Mouse (Mus musculus) adrenal gland, postnatal 36 days (tissue): ENCODE results near the gene Sart1. TPM values are rescaled to one million over a fixed set of nuclear protein-coding genes. Genes with fewer than 3 reads are reported as not detected.

Experiments
- DNase-seq, 2 experiments: peaks; one replicate each; pipeline ENCODE4 v3.0.0; 2021; ENCODE audit warnings: mixed read lengths in 1 of 2
- long read RNA-seq, 2 experiments: library from polyadenylated mRNA; stranded (forward); transcript quantifications; one replicate each; pipeline ENCODE4 v2.0.0; 2021; ENCODE audit warnings: borderline sequencing depth in 2 of 2
- total RNA-seq, 2 experiments: library from RNA; stranded (reverse); gene quantifications; 2 replicates each; pipeline ENCODE4 v1.2.3; 2021

Sart1 gene
- total RNA-seq: 10 to 100 TPM; 79.1 to 86.5 TPM
- long read RNA-seq, experiment 1, full-length matches to known transcripts: 131 of 160 reads
- long read RNA-seq, experiment 1, partial matches to known transcripts: 13 of 160 reads
- long read RNA-seq, experiment 1, other reads (novel, unspliced or antisense): 16 of 160 reads
- long read RNA-seq, experiment 2, full-length matches to known transcripts: 27 of 40 reads
- long read RNA-seq, experiment 2, partial matches to known transcripts: 9 of 40 reads
- long read RNA-seq, experiment 2, other reads (novel, unspliced or antisense): 4 of 40 reads

DNA sequence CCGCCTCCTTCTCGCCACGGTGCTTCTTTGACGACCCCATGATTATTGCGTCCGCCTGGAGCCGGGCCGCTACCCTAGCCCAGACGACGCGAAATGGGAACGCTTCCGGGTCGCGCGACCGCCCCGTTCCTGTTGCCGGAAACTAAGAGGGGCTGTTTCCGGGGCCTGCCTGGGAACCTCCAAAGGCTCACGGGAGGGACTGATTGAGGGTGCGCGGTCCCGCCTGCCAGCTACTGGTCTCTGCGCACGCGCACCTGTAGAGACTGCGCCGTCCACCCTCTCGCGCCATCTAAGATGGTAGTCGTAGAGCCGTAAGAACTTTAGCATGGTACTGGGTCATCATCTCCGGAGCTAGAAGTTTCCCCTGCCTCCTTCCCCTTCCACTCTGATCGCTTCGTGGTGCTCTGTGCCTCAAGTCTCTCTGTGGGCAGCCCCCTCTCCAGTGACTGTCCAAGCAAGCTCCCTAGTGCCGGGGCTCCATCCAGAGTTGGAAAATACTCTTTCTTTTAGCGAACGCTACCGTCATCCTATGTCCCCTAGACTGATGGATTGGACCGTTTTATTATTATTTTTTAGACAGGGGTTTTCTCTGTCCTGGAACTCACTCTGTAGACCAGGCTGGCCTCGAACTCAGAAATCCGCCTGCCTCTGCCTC is at the start of gene Sart1:
Sart1 (minus strand) TSS at position 116 of the 655 bp plus-strand sequence.
- DNase-seq: peak; percentile 97

- DNase-seq: no peak
These were observed 45.4 kb upstream of the Sart1 start for GRCm38 (mm10) chr19:5433951-5434350.

- DNase-seq: peak; percentile 64 to 78
These were observed 44.7 kb upstream of the Sart1 start for GRCm38 (mm10) chr19:5432992-5433852.

- peak; percentile 44 to 60 for DNase-seq
These were observed 43.5 kb upstream of the Sart1 start for GRCm38 (mm10) chr19:5431911-5432464.

DNA sequence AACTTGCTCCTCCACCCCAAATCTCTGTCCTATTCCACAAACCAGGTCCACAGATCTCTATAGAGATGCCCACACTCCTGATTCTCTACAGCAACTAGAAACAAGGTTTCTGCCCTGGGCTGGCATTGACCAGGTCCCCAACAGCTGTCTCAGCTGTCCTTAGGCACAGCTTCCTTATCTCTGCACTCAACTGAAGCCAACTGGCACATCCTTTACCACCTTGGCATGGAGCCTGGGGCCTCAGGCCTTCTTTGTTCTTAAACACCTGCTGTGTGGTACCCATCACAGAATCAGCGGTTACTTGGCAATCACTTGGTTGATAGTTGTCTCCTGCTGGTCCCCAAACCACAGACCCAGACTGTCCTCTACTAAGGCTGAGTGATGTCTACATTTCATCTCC is 41.9 kb upstream of the Sart1 start:
- DNase-seq: peak in 1 of 2 experiments; percentile 60

DNA sequence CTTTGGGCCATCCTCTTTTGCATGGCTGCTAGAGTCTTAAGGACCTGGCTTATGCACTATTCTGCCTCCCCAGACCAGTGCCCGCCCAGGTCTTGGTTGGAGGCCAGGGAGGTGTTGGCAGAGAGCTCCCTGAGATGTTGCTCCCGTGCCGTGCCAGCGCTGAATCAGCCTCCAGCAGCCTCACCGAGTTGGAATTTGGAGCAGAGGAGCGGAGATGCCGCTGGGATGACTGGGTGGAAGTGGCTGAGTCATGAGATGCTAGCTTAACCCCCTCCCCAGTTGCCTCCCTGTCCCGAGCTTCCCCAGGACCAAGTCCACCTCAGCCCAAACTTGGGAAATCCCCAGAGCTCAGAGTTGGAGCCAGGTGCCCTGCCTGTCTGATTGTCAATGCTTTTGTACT is 41.3 kb upstream of the Sart1 start:
- DNase-seq: peak; percentile 90 to 91

GRCm38 (mm10) chr19:5429219-5429618 is 40.7 kb upstream of the Sart1 start:
- no peak for DNase-seq

- peak in 1 of 2 experiments; percentile 56 for DNase-seq
These were observed 39.6 kb upstream of the Sart1 start for GRCm38 (mm10) chr19:5428083-5428482.

DNA sequence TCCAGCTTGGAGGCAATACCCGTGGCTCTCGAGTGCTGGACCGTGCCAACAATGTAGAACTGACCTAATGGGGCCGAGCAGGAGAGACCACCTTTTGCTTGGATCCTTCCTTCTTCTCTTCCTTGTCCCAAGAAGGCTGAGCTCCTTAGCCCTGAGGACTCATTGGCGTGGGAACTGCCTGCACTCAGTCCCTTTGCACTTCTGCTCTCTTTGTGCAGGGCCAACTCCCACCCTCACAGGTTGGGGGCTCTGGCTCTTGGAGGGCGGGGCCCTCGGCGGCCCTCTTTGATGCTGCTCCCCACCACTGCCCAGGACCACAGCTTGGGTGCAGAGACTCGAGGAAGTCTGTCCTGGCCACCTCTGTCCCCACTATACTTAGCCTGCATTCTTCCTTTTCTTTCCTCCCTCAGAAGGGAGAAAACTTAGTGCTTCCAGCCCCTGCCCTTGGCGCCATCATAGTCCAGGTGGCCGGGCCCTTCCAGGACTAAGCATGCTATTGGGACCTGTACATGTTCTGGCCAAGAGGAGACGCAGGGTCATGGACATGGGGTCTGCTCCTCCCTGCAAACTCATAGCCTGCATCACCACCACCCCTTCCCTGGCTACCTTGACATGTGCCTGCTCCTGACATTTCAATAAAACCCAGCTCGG is 38.3 kb upstream of the Sart1 start:
- no peak for DNase-seq

DNA sequence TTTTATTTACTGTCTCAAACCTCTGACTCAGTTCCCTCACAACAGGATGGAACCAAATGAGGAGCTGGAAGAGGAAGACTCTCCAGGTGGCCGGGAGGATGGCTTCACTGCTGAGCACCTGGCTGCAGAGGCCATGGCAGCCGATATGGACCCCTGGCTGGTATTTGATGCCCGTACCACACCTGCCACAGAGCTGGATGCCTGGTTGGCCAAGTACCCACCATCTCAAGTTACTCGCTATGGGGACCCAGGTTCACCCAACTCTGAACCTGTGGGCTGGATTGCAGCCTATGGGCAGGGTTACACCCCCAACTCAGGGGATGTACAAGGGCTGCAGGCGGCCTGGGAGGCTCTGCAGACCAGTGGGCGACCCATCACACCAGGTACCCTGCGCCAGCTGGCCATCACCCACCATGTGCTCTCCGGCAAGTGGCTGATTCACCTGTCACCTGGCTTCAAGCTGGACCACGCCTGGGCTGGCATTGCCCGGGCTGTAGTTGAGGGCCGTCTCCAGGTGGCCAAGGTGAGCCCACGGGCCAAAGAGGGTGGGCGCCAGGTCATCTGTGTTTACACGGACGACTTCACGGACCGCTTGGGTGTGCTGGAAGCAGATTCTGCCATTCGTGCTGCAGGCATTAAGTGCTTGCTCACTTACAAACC is 37.5 kb upstream of the Sart1 start:
- no peak for DNase-seq

DNA sequence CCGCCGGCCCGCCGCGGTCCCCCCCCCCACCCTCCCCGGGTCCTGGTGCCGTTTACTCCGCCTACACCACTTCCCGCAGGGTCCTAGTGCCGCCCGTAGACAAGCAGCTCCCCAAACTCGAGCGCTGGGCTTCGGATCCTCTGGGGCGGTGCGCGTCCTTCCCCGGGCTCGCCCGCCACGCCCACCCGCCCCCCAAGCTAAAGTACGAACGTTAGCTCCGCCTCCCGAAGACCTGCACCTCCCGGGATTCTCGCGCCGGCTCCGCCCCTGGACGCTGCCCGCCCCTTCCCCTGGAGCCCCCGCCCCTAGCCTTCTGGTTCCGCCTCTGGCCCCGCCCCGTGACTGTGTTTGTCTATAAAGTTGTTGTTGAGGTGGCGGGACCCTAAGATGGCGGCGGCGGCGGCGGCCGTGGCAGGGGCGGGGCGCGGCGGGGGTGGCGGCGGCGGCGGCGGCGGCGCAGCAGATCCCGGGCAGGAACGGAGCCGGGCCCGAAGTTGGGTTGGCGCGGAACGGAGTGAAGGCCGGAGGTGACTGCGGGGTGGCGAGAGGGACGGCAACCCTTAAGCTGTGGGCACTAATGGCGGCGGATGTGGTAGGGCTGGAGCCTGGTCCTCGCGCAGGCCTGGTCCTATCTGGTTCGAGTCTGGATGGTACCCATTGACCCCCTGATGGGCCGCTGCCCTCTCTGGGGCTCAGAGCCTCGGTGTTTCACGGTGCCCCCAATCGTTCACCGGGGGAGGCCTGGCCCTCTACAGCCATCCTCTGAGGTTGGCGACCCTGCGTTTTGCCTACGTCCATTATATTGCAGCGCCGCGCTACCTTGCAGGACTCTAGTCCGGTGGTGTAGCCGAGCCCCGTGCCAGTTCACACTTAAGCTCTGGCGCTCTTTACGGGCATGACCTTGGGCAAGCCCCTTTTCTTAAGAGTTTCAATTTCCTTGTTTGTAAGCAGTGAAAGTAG is 36.6 kb upstream of the Sart1 start, which contains the start of the genes Drap1 and AI837181:
Drap1 (minus strand) TSS at position 198 of the 960 bp plus-strand sequence.
AI837181 (plus strand) TSS at position 363 of the 960 bp plus-strand sequence.
- DNase-seq: peak; percentile 96

GRCm38 (mm10) chr19:5424092-5424781 is 35.7 kb upstream of the Sart1 start:
- DNase-seq: peak in 1 of 2 experiments; percentile 88

DNA sequence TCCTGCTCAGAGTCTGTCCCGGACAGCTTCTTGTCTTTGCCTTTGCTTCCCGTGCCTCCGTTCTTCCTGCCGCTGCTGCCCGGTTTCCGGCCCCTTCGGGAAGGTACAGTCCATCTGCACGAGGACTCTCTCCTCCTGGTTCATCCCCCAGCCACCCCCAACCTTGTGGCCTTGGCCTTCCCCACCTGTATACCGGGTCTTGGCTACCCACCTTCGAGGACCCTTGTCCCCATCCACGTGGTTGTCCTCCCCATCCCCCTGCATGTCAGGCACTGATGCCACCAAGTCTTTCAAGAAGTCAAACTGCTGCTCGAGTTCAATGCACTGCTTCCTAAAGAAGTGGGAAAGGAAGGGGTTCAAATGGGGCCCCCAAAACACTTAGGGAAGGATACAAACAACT is 35.1 kb upstream of the Sart1 start:
- DNase-seq: no peak

GRCm38 (mm10) chr19:5422895-5423443 is 34.5 kb upstream of the Sart1 start:
- no peak for DNase-seq

DNA sequence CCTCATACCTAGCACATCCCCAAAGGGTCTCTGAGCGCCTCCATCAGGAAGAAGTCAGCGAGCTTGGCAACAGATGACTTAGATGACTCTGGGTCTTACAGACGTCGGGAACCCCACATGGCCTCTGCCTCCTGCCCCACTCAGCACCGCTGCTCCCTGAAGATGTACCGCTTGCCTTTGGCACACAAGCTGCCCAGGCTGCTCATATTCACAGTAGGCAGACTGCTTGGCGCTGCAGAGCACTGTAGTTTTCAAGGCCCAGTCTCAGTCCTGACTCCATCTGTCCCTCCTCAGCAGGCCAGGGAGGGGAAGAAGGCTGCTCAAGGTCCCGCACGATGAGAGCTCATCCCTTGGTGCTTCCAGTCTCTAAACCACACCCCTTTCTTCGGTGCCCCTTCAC is 33.8 kb upstream of the Sart1 start:
- no peak for DNase-seq

GRCm38 (mm10) chr19:5421784-5422183 is 33.3 kb upstream of the Sart1 start:
- DNase-seq: no peak

DNA sequence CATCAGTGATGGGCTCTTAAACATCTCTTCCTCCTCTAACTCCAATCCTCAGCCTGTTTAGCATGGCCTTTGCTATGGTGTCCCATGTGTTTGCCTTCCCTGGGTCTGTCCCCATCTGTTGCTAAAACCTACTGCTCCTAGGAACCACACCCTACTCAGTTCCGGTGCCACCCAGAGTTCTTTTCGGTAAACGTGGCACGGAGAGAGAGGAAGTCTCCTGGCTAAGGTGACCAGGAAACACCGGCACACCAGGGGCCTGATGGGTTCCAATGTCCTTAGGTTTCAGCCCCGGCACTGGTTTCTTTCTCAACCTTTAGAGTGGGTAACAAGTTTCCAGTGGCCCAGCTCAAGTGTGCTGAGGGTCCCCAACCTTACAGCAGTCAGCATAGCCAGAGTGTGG is 32.1 kb upstream of the Sart1 start:
- DNase-seq: no peak

DNA sequence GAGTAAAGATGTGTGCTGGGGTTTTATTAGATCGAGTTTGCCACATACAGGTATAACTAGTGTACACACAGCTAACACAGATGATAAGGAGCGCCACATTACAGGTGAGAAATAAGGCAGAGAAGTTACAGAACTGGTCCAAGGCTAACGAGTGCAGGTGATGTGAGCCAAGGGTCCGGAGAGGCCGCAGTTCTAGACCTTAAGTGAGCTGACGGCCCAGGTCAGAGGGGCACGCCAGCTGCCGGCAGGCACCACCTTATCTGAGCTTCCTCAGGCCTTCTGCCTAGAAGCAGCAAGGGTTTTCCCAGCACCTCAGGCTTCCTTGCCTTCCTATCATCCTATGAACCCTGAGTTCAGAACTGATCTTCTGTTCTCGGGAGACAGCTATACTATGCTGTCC is 31.1 kb upstream of the Sart1 start:
- no peak for DNase-seq
